Mouse (Mus musculus) T-helper 17 cell (primary cell): ENCODE data around the gene Gm382.

ENCODE experiments used
- in situ Hi-C, 2 experiments: fragments of 300-600 bp; cut with MboI, MseI; formaldehyde crosslinking; loops; 1 replicate in 1 of 2; 2 replicates in 1 of 2; pipeline ENCODE4 v1.15.1; 2025; ENCODE audit warnings: high pct_unique_total_duplicates in 2 of 2

The Gm382 gene

GRCm38 (mm10) chrX:127039672-127040071, at the start of gene Gm382:
TSS of gene Gm382 (plus strand) at chrX:127039972.
- in situ Hi-C loops, result no loop called here

DNA sequence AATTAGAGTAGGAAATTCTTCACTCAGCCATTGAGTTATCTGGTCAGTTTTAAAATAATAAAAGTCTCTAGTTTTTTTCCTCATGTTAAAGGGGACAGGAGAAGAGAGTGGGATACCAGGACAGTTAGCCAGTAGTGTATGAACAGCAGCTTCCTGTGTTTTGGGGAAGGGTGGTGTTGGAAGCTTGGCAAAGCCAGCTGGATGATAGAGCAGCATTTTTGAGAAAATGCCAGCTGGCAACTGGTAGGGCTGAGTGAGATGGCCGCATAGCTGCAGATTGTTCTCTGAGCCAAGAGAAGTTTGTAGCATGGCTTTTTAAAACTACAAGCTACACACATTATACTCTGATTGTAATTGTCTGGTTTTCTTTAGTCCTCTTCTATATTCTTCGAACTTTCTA, 30.4 kb downstream of the Gm382 start:
- in situ Hi-C loops, result no loop called here

- in situ Hi-C loops, result no loop called here
Measured at GRCm38 (mm10) chrX:127091282-127091681, 51.5 kb downstream of the Gm382 start.

GRCm38 (mm10) chrX:127093036-127093435, 53.3 kb downstream of the Gm382 start:
- in situ Hi-C loops, result no loop called here

DNA sequence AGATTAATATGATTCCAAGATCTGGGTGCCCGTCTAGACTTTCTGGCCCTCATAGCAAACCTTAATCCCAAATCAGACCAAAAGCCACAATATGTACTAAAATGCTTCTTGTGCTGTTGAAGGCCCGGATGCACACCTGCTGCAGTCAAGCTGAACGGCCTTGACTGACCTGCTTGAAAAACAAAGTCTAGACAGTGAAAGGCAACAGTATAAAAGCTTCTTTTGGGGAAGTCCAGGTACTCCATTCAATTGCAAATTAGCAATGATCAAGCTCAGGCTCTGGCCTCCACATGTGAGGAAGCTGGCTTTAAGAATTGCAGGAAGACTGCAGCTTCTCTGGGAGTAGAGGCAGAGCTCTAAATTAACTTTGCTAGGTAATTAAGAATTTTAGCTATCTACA, 54.2 kb downstream of the Gm382 start:
- in situ Hi-C loops, result no loop called here

GRCm38 (mm10) chrX:127104341-127104740, 64.6 kb downstream of the Gm382 start:
- in situ Hi-C loops, result loop anchor here in 1 of 2 experiments (25.0 kb wide), 1 partner anchor 342 kb away; no protein-coding TSS in a partner anchor
